Mouse (Mus musculus) heart, adult 2 months (tissue): ENCODE measurements at regions not wholly inside any gene's neighbourhood (a gene's known extent, or its start where the extent isn't known, plus 50 kb on each side); places are given as distances from the start of the nearest gene placed in this dataset.

Experiments
- CTCF ChIP-seq: fragments of 200-600 bp; IDR thresholded peaks from 2 replicates; pipeline ENCODE4 v1.8.1; 2022; ENCODE audit warnings: antibody characterized with exemption, mild to moderate bottlenecking, moderate library complexity
- POLR2A ChIP-seq: fragments of 200-500 bp; IDR thresholded peaks from 2 replicates; pipeline ENCODE4 v1.6.1; 2011; ENCODE audit warnings: mild to moderate bottlenecking, low read depth, low read length, control low read depth; ENCODE audit not compliant: insufficient read depth

- TF ChIP-seq CTCF (no peak), POLR2A (no peak)
Observed at GRCm38 (mm10) chr4:119018573-119018972, 57.2 kb downstream of the Lao1 start.
